Mouse (Mus musculus) forelimb bud, embryonic 11.5 days (tissue): Measurements from ENCODE around the gene Slc16a7.

Experiments used
- DNase-seq: peaks from one replicate; pipeline ENCODE4 v3.0.0-alpha.2; 2012; ENCODE audit warnings: low read depth, low spot score

The Slc16a7 gene

DNA sequence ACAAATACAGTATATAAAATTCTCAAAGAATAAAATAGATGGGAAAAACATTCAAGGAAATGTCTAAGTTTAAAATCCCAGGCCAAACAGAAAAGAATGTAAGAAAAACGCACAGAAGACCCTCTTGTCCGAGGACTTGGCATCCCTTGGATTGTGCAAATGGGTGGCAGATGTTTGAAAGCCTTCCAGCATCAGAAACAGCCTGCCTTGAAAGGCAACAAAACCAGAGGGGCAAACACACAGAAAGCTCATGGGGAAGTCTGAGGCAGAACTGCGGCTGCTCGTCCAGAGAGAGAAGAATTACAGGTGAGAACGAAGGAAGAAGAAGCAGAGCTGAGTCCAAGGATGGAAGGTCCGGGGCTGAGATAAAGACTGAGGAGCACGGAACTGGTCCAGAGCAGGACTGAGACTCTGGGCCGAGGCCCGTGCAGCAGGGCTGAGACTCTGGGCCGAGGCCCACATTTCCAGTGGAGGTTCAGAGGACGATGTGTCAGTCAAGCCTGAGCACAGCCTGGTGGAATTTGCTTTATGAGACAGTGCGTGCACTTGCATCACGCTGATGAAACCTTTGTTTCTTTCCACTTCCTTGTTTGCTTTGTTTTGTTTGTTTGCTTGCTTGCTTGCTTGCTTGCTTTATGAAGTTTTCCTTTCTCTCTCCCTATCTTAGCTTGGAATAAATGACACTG, 65.0 kb downstream of the Slc16a7 start:
- DNase-seq: no peak

- DNase-seq: no peak
Measured at GRCm38 (mm10) chr10:125321446-125322428, 67.5 kb downstream of the Slc16a7 start.

DNA sequence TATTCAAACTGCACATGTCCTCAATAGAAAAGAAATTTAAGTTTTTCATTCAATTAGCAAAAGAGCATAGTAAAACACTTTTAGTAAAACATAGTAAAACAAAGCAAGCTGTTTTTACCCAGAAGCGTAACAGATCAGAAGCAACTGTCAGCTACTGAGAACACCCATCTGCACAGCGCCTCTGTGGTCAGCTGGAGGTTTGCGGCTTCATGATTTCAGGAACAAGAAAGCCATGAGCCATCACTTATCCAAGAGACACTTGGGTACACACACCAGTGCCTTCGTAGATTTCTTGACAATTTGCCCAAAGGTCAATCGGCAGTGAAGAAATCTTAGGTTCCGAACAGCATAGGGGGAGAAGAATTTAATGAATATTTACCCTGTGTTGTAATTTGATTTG, 71.9 kb downstream of the Slc16a7 start:
- DNase-seq: no peak

DNA sequence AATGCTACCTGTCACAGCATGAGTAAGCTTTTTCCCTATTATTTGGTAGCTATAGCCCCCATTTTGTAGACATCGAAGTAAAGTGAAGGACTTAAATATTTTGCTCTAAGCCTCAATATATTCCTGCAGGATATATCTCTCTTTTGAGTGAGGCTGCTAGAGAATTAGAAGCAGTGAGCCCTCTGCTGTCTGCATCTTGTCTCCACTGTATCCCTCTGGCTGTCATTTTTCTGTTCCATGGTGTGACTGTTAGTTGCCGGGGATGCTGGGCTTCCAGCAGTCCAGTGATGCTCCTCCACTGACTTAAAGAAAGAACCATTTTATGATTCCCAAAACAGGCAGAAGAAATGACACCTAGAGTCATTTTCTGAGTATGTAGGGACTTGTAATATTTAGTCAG, 78.4 kb downstream of the Slc16a7 start:
- no peak for DNase-seq

GRCm38 (mm10) chr10:125298036-125298435, 91.2 kb downstream of the Slc16a7 start:
- DNase-seq: no peak

DNA sequence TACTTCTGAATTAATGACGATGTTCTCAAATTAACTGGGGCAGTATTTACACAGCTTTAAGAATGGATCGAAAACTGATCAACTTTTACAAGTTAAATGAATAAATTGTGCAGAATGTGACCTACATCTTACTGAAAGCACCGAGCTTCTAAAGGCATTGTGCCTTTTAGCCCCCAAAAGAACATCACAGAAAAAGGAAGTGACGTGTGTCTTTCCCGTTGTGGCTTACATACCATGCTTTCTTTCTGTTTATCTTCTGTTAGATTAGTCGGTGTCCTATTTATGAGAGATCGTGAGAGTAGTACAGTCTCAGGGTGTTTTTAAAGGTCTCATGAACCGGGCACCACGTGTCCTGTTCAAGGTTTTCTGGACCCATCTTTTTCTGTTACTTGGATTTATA, 98.9 kb downstream of the Slc16a7 start:
- no peak for DNase-seq

GRCm38 (mm10) chr10:125288560-125288959, 100.7 kb downstream of the Slc16a7 start:
- DNase-seq: peak; percentile 25

DNA sequence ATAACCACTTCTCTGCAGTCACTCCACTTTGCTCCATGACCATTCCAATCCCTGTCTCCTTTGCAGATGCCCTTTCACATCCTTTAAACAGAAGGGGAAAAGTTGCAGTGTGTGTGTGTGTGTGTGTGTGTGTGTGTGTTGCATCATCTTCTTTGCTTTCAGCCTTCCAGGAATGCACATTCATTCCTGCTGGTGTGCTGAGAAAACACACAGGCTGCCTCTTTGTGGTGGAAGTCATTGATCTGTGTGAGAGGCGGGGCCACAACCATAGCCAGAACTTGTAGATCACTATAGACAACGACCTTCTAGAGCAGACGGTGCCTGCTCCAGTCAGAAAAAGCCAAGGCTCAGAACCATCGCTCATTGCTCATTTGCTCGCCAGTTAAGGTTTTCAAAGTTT, 103.9 kb downstream of the Slc16a7 start:
- DNase-seq: no peak

DNA sequence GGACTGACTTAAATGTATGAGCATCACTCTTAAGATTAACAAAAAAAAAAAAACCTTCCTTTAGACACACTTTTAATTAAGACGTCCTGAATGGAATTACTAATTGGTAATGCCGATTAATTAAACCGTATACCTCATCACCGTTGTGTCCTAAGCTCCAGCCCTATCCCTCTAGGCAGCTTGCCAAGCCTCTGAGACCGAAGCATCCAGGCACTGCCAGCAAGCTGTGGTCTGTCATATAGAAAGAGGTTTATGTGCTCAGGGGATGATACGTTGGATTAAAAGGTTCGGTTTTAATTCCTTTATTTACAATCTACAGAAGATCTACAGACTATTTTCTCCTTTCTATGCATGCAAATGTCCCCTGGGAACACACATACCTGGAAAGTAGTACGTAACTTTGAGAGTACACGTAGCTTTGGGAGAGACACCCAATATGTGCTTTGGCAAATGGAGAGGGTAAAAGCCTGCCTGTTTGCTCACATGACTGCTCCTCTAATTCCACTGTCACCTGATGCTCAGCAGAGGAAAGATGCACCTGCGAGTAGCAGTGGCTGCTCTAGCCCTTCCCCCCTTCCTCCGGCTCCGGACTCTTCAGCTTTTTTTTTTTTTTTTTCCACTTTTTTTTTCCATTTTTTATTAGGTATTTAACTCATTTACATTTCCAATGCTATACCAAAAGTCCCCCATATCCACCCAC, 114.0 kb downstream of the Slc16a7 start:
- DNase-seq: no peak

- no peak for DNase-seq
Measured at GRCm38 (mm10) chr10:125274519-125275148, 114.6 kb downstream of the Slc16a7 start.

DNA sequence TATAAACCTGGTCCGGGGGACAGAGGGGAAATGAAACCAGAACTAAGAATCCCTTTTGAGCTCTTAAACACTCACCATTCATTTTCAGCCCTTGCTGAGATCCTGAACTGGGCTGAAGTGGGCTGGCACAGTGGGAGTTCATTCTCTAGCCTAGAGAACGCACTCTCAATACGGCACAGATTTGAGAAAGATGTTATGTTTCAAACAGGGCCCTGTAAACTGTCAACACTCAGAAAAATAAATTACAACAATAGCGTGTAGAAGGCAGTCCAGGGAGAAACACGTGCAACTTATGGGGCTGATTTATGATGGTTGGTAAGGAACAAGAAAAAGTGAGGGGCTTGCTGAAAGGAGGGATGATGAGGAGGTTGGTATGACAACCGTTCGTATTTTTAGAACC, 115.5 kb downstream of the Slc16a7 start:
- peak; percentile 51 for DNase-seq

- no peak for DNase-seq
Measured at GRCm38 (mm10) chr10:125271448-125271847, 117.8 kb downstream of the Slc16a7 start.

DNA sequence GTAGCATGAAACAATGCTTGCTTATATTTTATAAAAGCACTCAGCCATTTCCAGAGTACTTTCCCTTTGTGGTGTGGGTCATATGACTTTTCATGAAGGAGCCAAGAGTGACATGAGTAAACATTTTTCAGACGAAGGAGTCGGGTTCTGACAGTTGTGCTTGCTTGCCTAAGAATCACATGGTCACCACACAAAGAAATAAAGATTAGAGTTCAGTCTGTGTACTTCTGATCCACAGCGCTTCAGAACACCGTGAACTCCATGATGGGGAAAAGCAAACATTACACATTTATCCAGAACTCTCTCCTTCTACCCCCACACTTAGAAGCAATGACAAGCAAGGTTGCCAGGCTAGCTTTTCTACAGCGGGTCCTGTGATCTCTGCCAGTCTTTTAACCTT, 119.0 kb downstream of the Slc16a7 start:
- DNase-seq: no peak

GRCm38 (mm10) chr10:125266322-125266721, 122.9 kb downstream of the Slc16a7 start:
- no peak for DNase-seq

DNA sequence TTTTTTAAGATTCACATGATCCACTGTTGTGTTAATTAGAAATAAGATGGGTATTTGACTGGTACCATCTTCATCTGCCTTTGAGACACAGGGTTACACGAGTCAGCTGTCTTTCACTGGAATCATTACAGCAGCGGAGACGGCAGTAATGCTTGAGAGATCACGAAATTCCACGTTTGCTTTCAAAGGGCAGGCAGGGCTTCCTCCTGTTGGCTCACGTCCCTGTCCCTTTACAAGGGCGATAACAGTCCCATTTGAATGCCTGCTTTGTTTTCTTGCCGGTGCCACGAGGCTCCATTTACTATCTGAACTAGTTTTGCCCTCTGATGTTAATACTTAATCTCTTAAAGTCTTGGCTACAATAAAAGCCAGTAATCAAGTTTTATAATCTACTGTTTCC, 123.4 kb downstream of the Slc16a7 start:
- DNase-seq: no peak

GRCm38 (mm10) chr10:125265467-125265866, 123.8 kb downstream of the Slc16a7 start:
- no peak for DNase-seq

GRCm38 (mm10) chr10:125264938-125265337, 124.3 kb downstream of the Slc16a7 start:
- peak; percentile 49 for DNase-seq

- DNase-seq: no peak
Measured at GRCm38 (mm10) chr10:125255904-125256303, 133.4 kb downstream of the Slc16a7 start.

DNA sequence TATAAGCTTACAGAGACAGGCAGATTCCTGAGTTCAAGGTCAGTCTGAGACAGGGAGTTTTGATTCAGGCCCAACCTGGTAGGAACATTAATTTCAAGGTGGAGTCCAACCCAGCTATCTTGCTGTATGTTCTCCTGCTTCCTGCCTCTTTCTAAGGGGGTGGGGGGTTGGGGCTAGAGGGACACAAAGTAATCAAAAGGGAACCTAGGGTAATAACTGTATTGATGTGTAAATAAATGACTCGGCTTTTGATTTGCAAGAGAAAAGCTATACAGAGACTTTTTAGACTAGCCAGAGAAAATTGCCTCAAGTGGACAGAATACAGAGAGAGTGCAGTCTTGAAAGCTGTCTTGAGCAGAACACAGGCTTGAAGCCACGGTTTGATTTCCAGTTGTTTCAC, 174.7 kb downstream of the Slc16a7 start:
- DNase-seq: no peak

DNA sequence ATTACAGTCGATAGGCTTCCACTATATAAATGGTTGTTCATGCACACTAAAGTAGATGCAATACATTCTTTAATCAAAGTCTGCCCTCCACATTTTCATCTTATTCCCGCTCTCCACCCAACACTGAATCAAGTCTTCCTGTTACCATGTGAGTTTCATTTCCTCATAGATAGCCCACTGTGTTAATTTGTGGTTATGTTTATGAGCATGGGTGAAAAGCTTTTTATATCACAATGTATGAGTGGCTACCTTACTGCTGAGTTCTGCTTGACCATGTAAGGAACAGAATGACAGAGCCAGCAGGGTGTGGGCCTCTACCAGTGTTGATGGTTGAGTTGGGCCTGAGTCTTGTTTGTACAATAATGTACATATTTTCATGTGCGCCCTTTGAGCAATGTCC, 175.5 kb downstream of the Slc16a7 start:
- no peak for DNase-seq

GRCm38 (mm10) chr10:125187544-125187943, 201.7 kb downstream of the Slc16a7 start:
- DNase-seq: no peak

- DNase-seq: no peak
Measured at GRCm38 (mm10) chr10:125185387-125185786, 203.9 kb downstream of the Slc16a7 start.
